Mouse (Mus musculus) left cerebral cortex, postnatal 10 days (tissue): ENCODE data around the gene Spice1. TPM values are rescaled to one million over a fixed set of nuclear protein-coding genes. Genes with fewer than 3 reads are reported as not detected.

ENCODE experiments used
- DNase-seq, 2 experiments: peaks; one replicate each; pipeline ENCODE4 v3.0.0; 2021 to 2022; ENCODE audit warnings: low spot score in 2 of 2, mixed read lengths in 1 of 2; ENCODE audit errors: extremely low spot score in 1 of 2
- intact Hi-C: fragments of 180-260 bp; cut with DNase I; formaldehyde crosslinking; loops from one replicate; pipeline ENCODE4 v1.15.1; 2025
- total RNA-seq, 2 experiments: library from RNA; stranded (reverse); gene quantifications; 2 replicates each; pipeline ENCODE4 v1.2.3; 2021

Spice1 gene
- total RNA-seq, 2 experiments from 2014 or later: 12.6 to 12.9 TPM

DNA sequence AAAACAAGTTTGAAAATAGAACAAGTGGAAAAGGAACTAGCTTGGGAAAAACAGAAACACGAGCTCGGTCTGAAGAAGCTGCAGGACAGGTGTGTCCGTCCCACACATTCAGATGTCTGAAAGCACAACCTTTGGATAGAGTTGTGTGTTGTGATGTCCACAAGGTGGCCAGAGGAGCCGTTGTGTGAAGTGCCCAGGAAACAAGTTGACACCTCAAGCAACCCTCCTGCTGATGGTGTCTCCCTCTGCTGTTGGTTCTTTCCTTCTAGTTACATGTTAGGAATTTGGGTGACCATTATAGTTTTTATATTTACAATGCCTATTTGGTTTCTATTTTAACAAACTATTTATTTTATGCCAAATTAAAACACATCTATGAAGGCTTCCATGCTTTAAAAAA is 88.6 kb downstream of the Spice1 start:
- intact Hi-C loops: no loop called here
- no peak for DNase-seq

Other genes with a start within 250 kb of the Spice1 start
- gene Atp6v1a, start 207.4 kb upstream of the Spice1 start, total RNA-seq: 100 to 1,000 TPM; 413 to 416 TPM
- gene Naa50, start 207.3 kb upstream of the Spice1 start, total RNA-seq: 10 to 100 TPM; 53.9 to 55.2 TPM
- gene Usf3, start 173.9 kb upstream of the Spice1 start, total RNA-seq: 10 to 100 TPM; 32.6 to 33.5 TPM
- gene Sidt1, start 13.9 kb upstream of the Spice1 start, total RNA-seq: 10 to 100 TPM; 39.9 to 49.1 TPM
- 1 to 10 TPM; 6.5 to 8.6 TPM for gene Cfap44, start 47.7 kb downstream of the Spice1 start, total RNA-seq
- gene Boc, start 211.8 kb downstream of the Spice1 start, total RNA-seq: 10 to 100 TPM; 20.4 to 21.4 TPM